Mouse (Mus musculus): Measurements from ENCODE around the gene Syt2.

Gene Syt2

GRCm38 (mm10) chr1:134774728-134775287, 128.3 kb downstream of the Syt2 start:
- no peak for DNase-seq

GRCm38 (mm10) chr1:134775631-134776030, 129.2 kb downstream of the Syt2 start:
- no peak for DNase-seq

GRCm38 (mm10) chr1:134777201-134777885, 130.9 kb downstream of the Syt2 start:
- no peak for DNase-seq

- no peak for DNase-seq
Measured at GRCm38 (mm10) chr1:134777936-134778548, 131.6 kb downstream of the Syt2 start.

GRCm38 (mm10) chr1:134782797-134783196, 136.3 kb downstream of the Syt2 start:
- DNase-seq = no peak

GRCm38 (mm10) chr1:134783958-134784357, 137.5 kb downstream of the Syt2 start:
- no peak for DNase-seq

GRCm38 (mm10) chr1:134784481-134784880, 138.0 kb downstream of the Syt2 start:
- DNase-seq = no peak

GRCm38 (mm10) chr1:134784911-134785310, 138.4 kb downstream of the Syt2 start:
- DNase-seq = no peak

- no peak for DNase-seq
Measured at GRCm38 (mm10) chr1:134788096-134788495, 141.6 kb downstream of the Syt2 start.

GRCm38 (mm10) chr1:134790716-134791439, 144.4 kb downstream of the Syt2 start:
- DNase-seq = no peak

GRCm38 (mm10) chr1:134791456-134791855, 145.0 kb downstream of the Syt2 start:
- DNase-seq = no peak

- no peak for DNase-seq
Measured at GRCm38 (mm10) chr1:134796076-134796475, 149.6 kb downstream of the Syt2 start.

GRCm38 (mm10) chr1:134796536-134796935, 150.1 kb downstream of the Syt2 start:
- no peak for DNase-seq

GRCm38 (mm10) chr1:134801758-134802157, 155.3 kb downstream of the Syt2 start:
- DNase-seq = no peak

- DNase-seq = no peak
Measured at GRCm38 (mm10) chr1:134803286-134804117, 157.0 kb downstream of the Syt2 start.

GRCm38 (mm10) chr1:134804373-134804772, 157.9 kb downstream of the Syt2 start:
- no peak for DNase-seq

- no peak for DNase-seq
Measured at GRCm38 (mm10) chr1:134805471-134805870, 159.0 kb downstream of the Syt2 start.
